Mouse (Mus musculus) midbrain, embryonic 15.5 days (tissue): ENCODE results near the gene Mark3. TPM values are rescaled to one million over a fixed set of nuclear protein-coding genes. Genes with fewer than 3 reads are reported as not detected.

ENCODE experiments used
- ATAC-seq: fragments of 200-750 bp; cut with Nextera tagmentation; replicated peaks from 2 replicates; pipeline ENCODE4 v1.8.0; 2017; ENCODE audit warnings: moderate TSS enrichment
- H3K27ac ChIP-seq: fragments of 300-500 bp; sonication (generic); 2 replicates; pipeline ENCODE4 v1.5.1; 2015; ENCODE audit warnings: mild to moderate bottlenecking, inconsistent platforms
- H3K27me3 ChIP-seq: fragments of 300-500 bp; sonication (generic); replicated peaks from 2 replicates; pipeline ENCODE4 v1.6.1; 2015; ENCODE audit warnings: inconsistent platforms
- H3K36me3 ChIP-seq: fragments of 300-500 bp; sonication (generic); replicated peaks from 2 replicates; pipeline ENCODE4 v1.6.1; 2015; ENCODE audit warnings: inconsistent platforms
- H3K4me1 ChIP-seq: fragments of 300-500 bp; sonication (generic); 2 replicates; pipeline ENCODE4 v1.6.1; 2015; ENCODE audit warnings: inconsistent platforms
- H3K4me2 ChIP-seq: fragments of 300-500 bp; sonication (generic); 2 replicates; pipeline ENCODE4 v1.6.1; 2015; ENCODE audit warnings: inconsistent platforms, mild to moderate bottlenecking, moderate library complexity
- H3K4me3 ChIP-seq: fragments of 300-500 bp; sonication (generic); 2 replicates; pipeline ENCODE4 v1.5.1; 2015; ENCODE audit warnings: mild to moderate bottlenecking, inconsistent platforms
- H3K9ac ChIP-seq: fragments of 300-500 bp; sonication (generic); 2 replicates; pipeline ENCODE4 v1.6.1; 2015; ENCODE audit warnings: mild to moderate bottlenecking, inconsistent platforms
- H3K9me3 ChIP-seq: fragments of 300-500 bp; sonication (generic); 2 replicates; pipeline ENCODE4 v1.6.1; 2016; ENCODE audit warnings: inconsistent platforms
- WGBS: fragments of 180-500 bp; shearing (Covaris S2); methylation state at CpG from one replicate; pipeline ENCODE4 v1.1.7; 2015; ENCODE audit warnings: mixed read lengths; 5-methylcytosine and 5-hydroxymethylcytosine counted together
- polyA plus RNA-seq: library from polyadenylated mRNA; unstranded; fragments of >200 nt; fragmentation: Nextera tagmentation; extraction: Ambion mirVana; gene quantifications from 2 replicates; pipeline ENCODE4 v1.2.1, GENCODE M21; 2015

Mark3 gene
- polyA plus RNA-seq, 1 experiment from 2014 or later, result 53.1 TPM

DNA sequence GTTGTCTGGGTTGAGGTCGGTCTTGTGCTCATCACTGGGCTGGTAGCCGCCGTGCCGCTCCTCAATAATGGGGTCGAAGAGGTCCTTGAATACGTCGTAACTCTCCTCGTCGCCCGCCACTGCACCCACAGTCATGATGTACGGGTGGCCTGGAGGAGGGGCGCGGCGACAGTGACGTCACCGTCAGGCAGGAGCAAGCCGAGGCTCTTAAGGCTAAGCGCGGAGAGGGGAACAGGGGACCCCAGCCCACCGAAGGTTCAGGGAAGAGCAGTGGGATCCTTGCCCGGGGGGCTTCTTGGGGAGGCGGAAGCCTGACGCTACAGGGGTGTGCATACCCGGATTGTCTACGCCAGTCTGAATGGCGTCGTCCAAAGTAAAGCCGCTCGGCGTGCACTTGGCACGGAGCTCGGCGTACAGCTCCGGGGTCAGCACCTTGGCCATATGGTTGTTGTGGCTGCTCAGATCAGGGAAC, 97.1 kb downstream of the Mark3 start:
- H3K4me1 ChIP-seq, result peaks cover 37% of the 10 kb centered on the region
- peak; percentile 74 for ATAC-seq
- H3K27ac ChIP-seq, result peak overlapping the region; percentile 93
- peak overlapping the region; percentile 84 for H3K4me3 ChIP-seq
- no peaks in the 10 kb centered on the region for H3K9me3 ChIP-seq
- no peaks in the 10 kb centered on the region for H3K27me3 ChIP-seq
- 0 out of 2 replicates have a peak, but pooled peaks cover 5% of the 10 kb centered on the region for H3K36me3 ChIP-seq
- H3K9ac ChIP-seq, result peak overlapping the region; percentile 98
- peak overlapping the region; percentile 74 for H3K4me2 ChIP-seq
- under 1% methylated on average over 34 of the region's 34 CpGs for WGBS

- peak within 1 kb of the TSS; percentile 84 for H3K4me3 ChIP-seq
- peak; percentile 88 for ATAC-seq
- under 1% methylated on average over 31 of the region's 31 CpGs for WGBS
Measured at GRCm38 (mm10) chr12:111672176-111672575, 97.9 kb downstream of the Mark3 start, which contains the start of gene Ckb. TSS of gene Ckb (minus strand) at chr12:111672338.

GRCm38 (mm10) chr12:111672581-111672980, 98.3 kb downstream of the Mark3 start:
- Histone ChIP-seq H3K27ac (peak overlapping the region; percentile 93), H3K9ac (peak overlapping the region; percentile 98), H3K36me3 (0 out of 2 replicates have a peak, but pooled peaks cover 5% of the 10 kb centered on the region), H3K27me3 (no peaks in the 10 kb centered on the region), H3K4me1 (peaks cover 45% of the 10 kb centered on the region), H3K4me2 (peak overlapping the region; percentile 74), H3K9me3 (no peaks in the 10 kb centered on the region), H3K4me3 (peak overlapping the region; percentile 84)
- peak; percentile 26 for ATAC-seq
- WGBS, result 8% methylated on average over 12 of the region's 12 CpGs

More at GRCm38 (mm10) chr12:111672176-111672575, 97.9 kb downstream of the Mark3 start, which contains the start of gene Ckb:
- no peaks in the 10 kb centered on the region for H3K27me3 ChIP-seq
- H3K9me3 ChIP-seq, result no peaks in the 10 kb centered on the region
- 0 out of 2 replicates have a peak, but pooled peaks cover 5% of the 10 kb centered on the region for H3K36me3 ChIP-seq
- peak within 1 kb of the TSS; percentile 93 for H3K27ac ChIP-seq
- peak within 1 kb of the TSS; percentile 74 for H3K4me2 ChIP-seq
- H3K9ac ChIP-seq, result peak within 1 kb of the TSS; percentile 98
- peaks cover 41% of the 10 kb centered on the region for H3K4me1 ChIP-seq

DNA sequence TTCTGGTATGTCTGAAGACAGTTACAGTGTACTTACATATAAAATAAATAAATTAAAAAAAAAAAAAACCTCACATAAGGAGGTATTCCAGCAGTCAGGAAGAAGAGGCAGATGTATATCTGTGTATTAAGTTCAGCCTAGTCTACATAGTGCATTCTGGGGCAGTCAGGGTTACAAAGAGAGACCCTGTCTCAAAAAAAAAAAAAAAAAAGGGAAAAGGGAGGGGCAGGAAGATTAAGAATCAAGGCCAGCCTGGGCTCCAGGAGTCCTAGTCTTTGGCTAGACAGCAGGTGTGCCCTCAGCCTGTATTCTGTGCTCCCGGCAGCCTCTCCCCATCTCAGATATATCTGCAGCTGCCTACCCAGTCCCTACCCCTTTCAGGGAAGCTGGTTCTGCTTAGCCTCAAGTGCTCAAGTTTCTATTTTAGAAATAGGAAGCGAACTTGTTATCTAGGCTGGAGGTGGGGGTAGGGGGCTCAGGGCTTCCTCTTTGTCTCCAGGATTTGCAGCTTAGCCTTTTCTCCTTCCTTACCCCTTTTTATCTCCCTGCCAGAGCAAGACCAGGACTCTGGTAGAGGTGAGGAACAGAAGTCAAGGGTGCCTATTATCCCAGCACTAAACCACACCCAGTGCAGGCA, 100.6 kb downstream of the Mark3 start:
- H3K27me3 ChIP-seq, result no peaks in the 10 kb centered on the region
- 60% methylated on average over 2 of the region's 2 CpGs for WGBS
- peaks cover 42% of the 10 kb centered on the region for H3K4me1 ChIP-seq
- no peaks in the 10 kb centered on the region for H3K9me3 ChIP-seq
- H3K36me3 ChIP-seq, result 0 out of 2 replicates have a peak, but pooled peaks cover 3% of the 10 kb centered on the region
- no peak overlapping the region for H3K27ac ChIP-seq
- H3K9ac ChIP-seq, result no peak overlapping the region
- ATAC-seq, result no peak
- H3K4me2 ChIP-seq, result no peak overlapping the region
- no peak overlapping the region for H3K4me3 ChIP-seq

- H3K9me3 ChIP-seq, result no peaks in the 10 kb centered on the region
- no peak for ATAC-seq
- H3K4me2 ChIP-seq, result no peak overlapping the region
- no peak overlapping the region for H3K27ac ChIP-seq
- peaks cover 32% of the 10 kb centered on the region for H3K4me1 ChIP-seq
- no peaks in the 10 kb centered on the region for H3K27me3 ChIP-seq
- no peak overlapping the region; the same call in 1 of the 2 replicates for H3K9ac ChIP-seq
- no peak overlapping the region for H3K4me3 ChIP-seq
- WGBS, result 83% methylated on average over 6 of the region's 6 CpGs
- H3K36me3 ChIP-seq, result no peaks in the 10 kb centered on the region
Measured at GRCm38 (mm10) chr12:111675797-111676580, 101.7 kb downstream of the Mark3 start.

- peak overlapping the region; percentile 81 for H3K9ac ChIP-seq
- 21% methylated on average over 5 of the region's 5 CpGs for WGBS
- ATAC-seq, result peak; percentile 21
- peak overlapping the region; percentile 91 for H3K4me3 ChIP-seq
- no peaks in the 10 kb centered on the region for H3K9me3 ChIP-seq
- H3K4me1 ChIP-seq, result peaks cover 30% of the 10 kb centered on the region
- peak overlapping the region; percentile 96 for H3K27ac ChIP-seq
- no peaks in the 10 kb centered on the region for H3K36me3 ChIP-seq
- no peaks in the 10 kb centered on the region for H3K27me3 ChIP-seq
- H3K4me2 ChIP-seq, result peak overlapping the region; percentile 89
Measured at GRCm38 (mm10) chr12:111677421-111677820, 103.1 kb downstream of the Mark3 start.

GRCm38 (mm10) chr12:111677882-111678669, 103.8 kb downstream of the Mark3 start, which contains the start of gene Trmt61a:
TSS of gene Trmt61a (plus strand) at chr12:111678105.
- Histone ChIP-seq H3K4me3 (peak within 1 kb of the TSS; percentile 91), H3K27me3 (no peaks in the 10 kb centered on the region), H3K4me2 (peak within 1 kb of the TSS; percentile 89), H3K36me3 (no peaks in the 10 kb centered on the region), H3K27ac (peak within 1 kb of the TSS; percentile 96), H3K4me1 (peaks cover 24% of the 10 kb centered on the region), H3K9ac (peak within 1 kb of the TSS; percentile 81), H3K9me3 (no peaks in the 10 kb centered on the region)
- WGBS, result 1% methylated on average over 51 of the region's 51 CpGs
- ATAC-seq, result peak; percentile 89

GRCm38 (mm10) chr12:111678670-111678933, 104.3 kb downstream of the Mark3 start:
- 0 out of 2 replicates have a peak, but pooled peaks have one; percentile 19 for ATAC-seq
- peak overlapping the region; percentile 91 for H3K4me3 ChIP-seq
- no peaks in the 10 kb centered on the region for H3K9me3 ChIP-seq
- H3K4me2 ChIP-seq, result peak overlapping the region; percentile 89
- WGBS, result 8% methylated on average over 13 of the region's 13 CpGs
- peak overlapping the region; percentile 81; the same call in 1 of the 2 replicates for H3K9ac ChIP-seq
- peaks cover 24% of the 10 kb centered on the region for H3K4me1 ChIP-seq
- H3K27me3 ChIP-seq, result no peaks in the 10 kb centered on the region
- H3K27ac ChIP-seq, result no peak overlapping the region
- H3K36me3 ChIP-seq, result no peaks in the 10 kb centered on the region

GRCm38 (mm10) chr12:111678997-111679396, 104.7 kb downstream of the Mark3 start:
- Histone ChIP-seq H3K9me3 (no peaks in the 10 kb centered on the region), H3K4me1 (peaks cover 24% of the 10 kb centered on the region), H3K36me3 (no peaks in the 10 kb centered on the region), H3K4me2 (peak overlapping the region; percentile 89), H3K4me3 (peak overlapping the region; percentile 91), H3K9ac (no peak overlapping the region), H3K27me3 (no peaks in the 10 kb centered on the region), H3K27ac (no peak overlapping the region)
- WGBS, result 67% methylated on average over 7 of the region's 7 CpGs
- no peak for ATAC-seq

- WGBS, result 93% methylated on average over 13 of the region's 13 CpGs
- H3K4me1 ChIP-seq, result peaks cover 24% of the 10 kb centered on the region
- H3K36me3 ChIP-seq, result no peaks in the 10 kb centered on the region
- no peak for ATAC-seq
- H3K27ac ChIP-seq, result no peak overlapping the region
- H3K9me3 ChIP-seq, result no peaks in the 10 kb centered on the region
- no peak overlapping the region for H3K4me3 ChIP-seq
- no peak overlapping the region for H3K9ac ChIP-seq
- H3K4me2 ChIP-seq, result no peak overlapping the region
- no peaks in the 10 kb centered on the region for H3K27me3 ChIP-seq
Measured at GRCm38 (mm10) chr12:111680661-111681060, 106.3 kb downstream of the Mark3 start.

GRCm38 (mm10) chr12:111681305-111681704, 107.0 kb downstream of the Mark3 start:
- ATAC-seq, result no peak
- H3K36me3 ChIP-seq, result no peaks in the 10 kb centered on the region
- 75% methylated on average over 8 of the region's 8 CpGs for WGBS
- no peak overlapping the region for H3K9ac ChIP-seq
- H3K4me2 ChIP-seq, result no peak overlapping the region
- no peaks in the 10 kb centered on the region for H3K27me3 ChIP-seq
- H3K27ac ChIP-seq, result no peak overlapping the region
- H3K9me3 ChIP-seq, result no peaks in the 10 kb centered on the region
- no peak overlapping the region for H3K4me3 ChIP-seq
- H3K4me1 ChIP-seq, result peaks cover 24% of the 10 kb centered on the region

- no peaks in the 10 kb centered on the region for H3K27me3 ChIP-seq
- ATAC-seq, result no peak
- H3K4me3 ChIP-seq, result no peak overlapping the region
- no peak overlapping the region for H3K9ac ChIP-seq
- no peaks in the 10 kb centered on the region for H3K9me3 ChIP-seq
- H3K36me3 ChIP-seq, result no peaks in the 10 kb centered on the region
- no peak overlapping the region for H3K27ac ChIP-seq
- 86% methylated on average over 5 of the region's 5 CpGs for WGBS
- no peak overlapping the region for H3K4me2 ChIP-seq
- H3K4me1 ChIP-seq, result peaks cover 26% of the 10 kb centered on the region
Measured at GRCm38 (mm10) chr12:111682003-111682402, 107.7 kb downstream of the Mark3 start.
